Mouse (Mus musculus) intestine, embryonic 14.5 days (tissue): ENCODE measurements around the gene Myo16. TPM values are rescaled to one million over a fixed set of nuclear protein-coding genes. Genes with fewer than 3 reads are reported as not detected.

Experiments
- ATAC-seq: fragments of 200-750 bp; cut with Nextera tagmentation; replicated peaks from 2 replicates; pipeline ENCODE4 v1.8.0; 2017; ENCODE audit warnings: low read depth, moderate number of reproducible peaks, moderate TSS enrichment, moderate library complexity; ENCODE audit not compliant: low FRiP score, low TSS enrichment
- DNase-seq: peaks from one replicate; pipeline ENCODE4 v3.0.0-alpha.2; 2018; ENCODE audit warnings: low spot score
- H3K27ac ChIP-seq: fragments of 300-500 bp; sonication (generic); 2 replicates; pipeline ENCODE4 v1.5.1; 2014; ENCODE audit warnings: low read depth, mild to moderate bottlenecking, control low read depth
- H3K27me3 ChIP-seq: fragments of 300-500 bp; sonication (generic); replicated peaks from 2 replicates; pipeline ENCODE4 v1.6.1; 2014; ENCODE audit warnings: low read length, control low read depth; ENCODE audit not compliant: control insufficient read depth, insufficient read depth
- H3K36me3 ChIP-seq: fragments of 300-500 bp; sonication (generic); 2 replicates; pipeline ENCODE4 v1.6.1; 2014; ENCODE audit warnings: low read length, control low read depth; ENCODE audit not compliant: control insufficient read depth, insufficient read depth
- H3K4me1 ChIP-seq: fragments of 300-500 bp; sonication (generic); replicated peaks from 2 replicates; pipeline ENCODE4 v1.6.1; 2014; ENCODE audit warnings: low read length, control low read depth, mixed read lengths; ENCODE audit not compliant: control insufficient read depth, insufficient read depth
- H3K4me2 ChIP-seq: fragments of 300-500 bp; sonication (generic); 2 replicates; pipeline ENCODE4 v1.6.1; 2014; ENCODE audit warnings: low read length
- H3K4me3 ChIP-seq: fragments of 300-500 bp; sonication (generic); 2 replicates; pipeline ENCODE4 v1.5.1; 2014; ENCODE audit warnings: low read depth, low read length, control low read depth, mixed read lengths
- H3K9ac ChIP-seq: fragments of 300-500 bp; sonication (generic); 2 replicates; pipeline ENCODE4 v1.6.1; 2014; ENCODE audit warnings: mild to moderate bottlenecking, low read length
- H3K9me3 ChIP-seq: fragments of 300-500 bp; sonication (generic); 2 replicates; pipeline ENCODE4 v1.6.1; 2016; ENCODE audit warnings: low read length, control low read depth; ENCODE audit not compliant: control insufficient read depth
- WGBS: fragments of 180-500 bp; shearing (Covaris S2); extraction: QIAGEN DNeasy Blood & Tissue Kit; methylation state at CpG from one replicate; pipeline ENCODE4 v1.1.7; 2014; 5-methylcytosine and 5-hydroxymethylcytosine counted together
- polyA plus RNA-seq: library from polyadenylated mRNA; unstranded; fragments of >200 nt; fragmentation: Nextera tagmentation; extraction: Ambion mirVana; gene quantifications from 2 replicates; pipeline ENCODE4 v1.2.1, GENCODE M21; 2014

The Myo16 gene
- polyA plus RNA-seq, 1 experiment from 2014 or later, result 0.26 TPM

DNA sequence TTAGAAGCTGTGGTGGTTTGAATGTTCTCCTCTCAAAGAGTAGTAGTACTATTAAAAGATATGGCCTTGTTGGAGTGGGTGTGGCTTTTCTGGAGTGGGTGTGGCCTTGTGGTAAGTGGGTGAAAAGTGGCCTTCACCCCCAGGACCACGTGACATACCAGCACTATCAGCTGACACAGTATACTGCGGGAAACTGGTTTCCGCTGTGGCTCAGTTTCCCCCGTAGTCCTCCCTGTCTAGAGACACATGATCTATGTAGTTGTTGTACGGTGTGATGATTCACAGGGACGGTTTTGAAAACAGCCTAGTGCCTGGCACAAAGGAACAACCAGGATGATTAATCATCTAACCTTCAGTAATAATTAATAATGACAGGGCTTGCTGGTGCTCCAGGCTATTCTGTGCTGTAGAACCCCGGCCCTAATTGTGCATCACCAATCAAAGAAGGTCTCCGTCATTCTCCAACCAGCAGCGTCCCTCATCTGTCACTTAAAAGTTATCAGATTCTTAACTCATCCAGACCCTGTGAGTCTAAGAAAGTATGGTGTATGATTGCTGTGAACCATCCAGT, 524.2 kb downstream of the Myo16 start:
- 71% methylated on average over 9 of the region's 9 CpGs for WGBS
- no peak overlapping the region for H3K4me2 ChIP-seq
- no peaks in the 10 kb centered on the region for H3K4me1 ChIP-seq
- H3K36me3 ChIP-seq, result no peaks in the 10 kb centered on the region
- ATAC-seq (no peak), DNase-seq (no peak)
- no peaks in the 10 kb centered on the region for H3K27me3 ChIP-seq
- H3K27ac ChIP-seq, result no peak overlapping the region
- H3K4me3 ChIP-seq, result no peak overlapping the region
- no peaks in the 10 kb centered on the region for H3K9me3 ChIP-seq
- H3K9ac ChIP-seq, result no peak overlapping the region

GRCm38 (mm10) chr8:10681926-10682325, 528.2 kb downstream of the Myo16 start:
- Histone ChIP-seq H3K9me3 (no peaks in the 10 kb centered on the region), H3K27me3 (no peaks in the 10 kb centered on the region), H3K4me1 (no peaks in the 10 kb centered on the region), H3K4me2 (no peak overlapping the region), H3K36me3 (no peaks in the 10 kb centered on the region), H3K4me3 (no peak overlapping the region), H3K27ac (no peak overlapping the region), H3K9ac (no peak overlapping the region)
- no peak for ATAC-seq
- DNase-seq, result no peak
- WGBS, result 67% methylated on average over 7 of the region's 7 CpGs

- Histone ChIP-seq H3K9ac (no peak overlapping the region), H3K4me3 (no peak overlapping the region), H3K27ac (no peak overlapping the region), H3K9me3 (no peaks in the 10 kb centered on the region), H3K4me2 (no peak overlapping the region), H3K4me1 (no peaks in the 10 kb centered on the region), H3K36me3 (no peaks in the 10 kb centered on the region), H3K27me3 (no peaks in the 10 kb centered on the region)
- 72% methylated on average over 8 of the region's 8 CpGs for WGBS
- DNase-seq (no peak), ATAC-seq (no peak)
These were observed 529.4 kb downstream of the Myo16 start for GRCm38 (mm10) chr8:10683088-10683487.

Other genes starting within 250 kb of the Myo16 start
- gene Lig4, start 176.2 kb upstream of the Myo16 start, polyA plus RNA-seq, result 4.4 and 6.5 TPM in 2 replicates
- gene Abhd13, start 176.2 kb upstream of the Myo16 start, polyA plus RNA-seq, result 19.5 and 20.4 TPM in 2 replicates
- 0.55 and 0.80 TPM in 2 replicates for gene Tnfsf13b, start 147.4 kb upstream of the Myo16 start, polyA plus RNA-seq